Mouse (Mus musculus) cerebellum, adult 8-10 months (tissue): ENCODE results near the gene Smarcad1.
"Not testable (repeated sequence)": the region's sequence is repeated elsewhere in the genome, so short reads cannot be mapped to it uniquely, and the experiment has no call there.

ENCODE experiments used
- DNase-seq: peaks from one replicate; pipeline ENCODE4 v3.0.0; 2022

The Smarcad1 gene

DNA sequence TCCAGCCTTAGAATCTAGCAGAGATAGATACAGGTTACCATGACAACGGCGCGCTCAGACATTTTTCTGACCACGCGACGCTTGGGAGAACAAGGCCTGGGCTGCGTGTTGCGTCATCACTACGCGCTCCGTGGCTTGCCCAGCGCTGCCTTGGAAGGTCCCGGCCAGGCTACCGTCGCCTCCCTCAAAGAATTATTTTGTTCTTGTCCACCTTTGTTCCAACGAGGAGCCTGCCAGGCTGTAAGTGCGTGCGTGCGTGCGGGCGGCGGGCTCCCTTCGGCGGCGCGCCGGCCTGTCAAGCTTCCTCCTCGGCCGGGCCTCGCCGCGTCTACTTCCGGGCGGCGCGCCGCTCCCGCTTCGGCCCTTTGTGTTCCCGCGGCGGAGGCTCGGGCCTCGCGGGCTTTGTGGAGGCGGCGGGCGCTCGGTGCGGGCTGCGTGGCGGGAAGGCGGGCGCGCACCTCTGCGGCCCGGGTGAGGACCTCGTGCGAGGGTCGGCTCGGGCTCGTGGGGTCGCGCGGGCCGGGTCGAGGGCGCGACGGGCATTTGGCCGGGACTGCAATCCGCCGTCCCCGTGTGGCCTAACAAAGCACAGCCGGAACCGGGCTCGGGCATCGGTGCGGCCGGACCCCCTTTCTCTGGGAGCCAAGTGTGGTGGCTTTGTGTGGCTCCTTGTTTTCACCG lies at the start of gene Smarcad1:
Smarcad1 (plus strand) TSS at position 93 of the 681 bp plus-strand sequence.
- peak; percentile 92 for DNase-seq

DNA sequence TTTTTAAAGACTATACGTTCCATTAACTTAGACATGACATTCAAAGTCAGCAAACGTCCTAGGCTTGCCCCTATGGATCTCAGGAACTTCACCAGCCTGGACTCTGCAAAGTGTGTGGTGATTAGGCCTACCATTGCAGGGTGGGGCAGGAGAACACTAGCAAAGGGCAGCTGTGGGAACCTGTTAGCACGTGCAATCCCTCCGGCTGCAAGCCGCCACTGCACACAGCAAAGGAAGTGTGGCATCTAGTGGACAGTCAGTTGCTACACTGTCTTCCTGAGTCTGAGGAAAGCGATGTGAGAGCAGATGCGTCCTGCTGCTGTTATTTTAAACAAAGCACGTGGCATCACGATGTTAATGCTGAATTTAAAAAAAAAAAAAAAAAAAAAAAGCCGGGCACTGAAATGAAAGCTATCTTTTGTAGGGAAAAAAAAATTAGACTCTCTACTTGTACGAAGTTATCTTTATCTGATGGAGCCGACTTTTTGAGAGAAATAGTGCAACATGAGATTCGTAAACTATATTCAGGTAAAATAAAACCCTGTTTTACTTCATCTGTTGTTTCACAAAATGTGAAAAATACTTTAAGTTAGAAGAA lies 45.5 kb upstream of the Smarcad1 start:
- no peak for DNase-seq

DNA sequence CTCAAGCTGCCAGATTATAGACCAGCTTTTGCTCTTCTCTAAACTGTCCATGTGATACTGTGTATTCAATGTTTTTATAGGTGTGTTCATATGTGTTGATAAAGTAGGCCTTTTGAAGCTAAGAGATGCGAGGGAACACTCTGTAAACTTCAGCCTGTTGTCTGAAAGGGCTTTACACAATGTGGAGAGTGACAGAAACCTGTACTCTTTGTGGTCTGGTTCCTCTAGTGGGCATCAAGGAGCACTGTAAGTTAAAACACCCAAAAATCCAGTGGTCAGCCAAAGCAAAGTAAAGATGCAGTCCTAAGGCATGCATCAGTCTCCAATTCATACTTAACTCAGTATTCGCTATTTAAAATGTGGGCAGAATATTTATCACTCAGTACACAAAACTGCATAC lies 44.6 kb upstream of the Smarcad1 start:
- DNase-seq = no peak

DNA sequence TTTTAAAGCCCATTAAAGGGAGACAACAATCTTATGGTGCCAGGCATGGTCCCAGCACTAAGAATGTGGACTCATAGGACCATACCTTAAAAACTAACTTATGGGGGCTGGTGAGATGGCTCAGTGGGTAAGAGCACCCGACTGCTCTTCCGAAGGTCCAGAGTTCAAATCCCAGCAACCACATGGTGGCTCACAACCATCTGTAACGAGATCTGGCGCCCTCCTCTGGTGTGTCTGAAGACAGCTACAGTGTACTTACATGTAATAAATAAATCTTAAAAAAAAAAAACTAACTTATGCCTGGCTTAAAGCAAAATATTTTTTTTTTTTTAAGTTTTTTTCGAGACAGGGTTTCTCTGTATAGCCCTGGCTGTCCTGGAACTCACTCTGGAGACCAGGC lies 41.6 kb upstream of the Smarcad1 start:
- DNase-seq = peak; percentile 1

- DNase-seq = no peak
Measured at GRCm38 (mm10) chr6:65002196-65002595, 40.2 kb upstream of the Smarcad1 start.

DNA sequence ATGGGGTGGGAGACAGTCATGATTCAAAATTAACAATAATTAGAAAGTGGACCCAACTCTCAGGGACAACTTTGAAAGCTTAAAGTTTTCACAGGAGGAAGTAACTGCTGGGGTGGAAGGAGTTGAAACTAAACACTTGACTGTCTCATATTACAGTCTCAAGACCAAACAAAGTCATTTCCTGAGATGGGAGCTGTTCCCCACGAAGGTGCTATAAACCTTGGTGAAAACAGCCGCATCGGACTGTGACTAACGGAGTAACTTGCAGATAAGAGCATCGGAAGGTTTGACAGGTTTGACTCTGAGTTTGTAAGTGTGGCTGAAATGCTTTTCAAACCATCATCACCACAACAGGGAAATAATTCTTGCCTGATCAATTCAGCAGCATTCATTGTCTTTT lies 33.5 kb upstream of the Smarcad1 start:
- no peak for DNase-seq

DNA sequence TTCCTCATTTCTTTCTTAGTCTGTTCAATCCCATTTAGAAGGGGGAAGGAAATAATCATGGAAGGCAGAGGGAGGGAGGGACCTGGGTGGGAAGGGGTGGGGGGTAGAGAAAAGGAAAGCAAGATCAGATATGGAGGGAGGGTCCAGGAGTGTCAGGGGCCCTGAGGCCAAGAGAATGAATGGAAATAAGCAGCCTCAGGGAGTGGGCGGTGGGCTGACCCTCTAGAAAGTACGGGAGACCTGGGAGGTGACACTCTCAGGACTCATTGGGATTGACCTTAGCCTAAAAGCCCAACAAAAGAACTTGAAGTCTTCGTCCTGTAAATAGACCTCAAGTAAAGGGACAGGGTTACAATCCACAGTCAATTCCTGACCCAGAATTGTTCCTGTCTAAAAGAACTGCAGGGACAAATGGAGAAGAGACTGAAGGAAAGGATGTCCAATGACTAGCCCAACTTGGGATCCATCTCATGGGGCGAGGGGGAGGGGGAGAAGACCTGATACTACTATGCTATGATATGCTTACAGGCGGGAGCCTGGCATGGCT lies 30.9 kb upstream of the Smarcad1 start:
- DNase-seq = no peak

- DNase-seq = no peak
Measured at GRCm38 (mm10) chr6:65012142-65012541, 30.2 kb upstream of the Smarcad1 start.

DNA sequence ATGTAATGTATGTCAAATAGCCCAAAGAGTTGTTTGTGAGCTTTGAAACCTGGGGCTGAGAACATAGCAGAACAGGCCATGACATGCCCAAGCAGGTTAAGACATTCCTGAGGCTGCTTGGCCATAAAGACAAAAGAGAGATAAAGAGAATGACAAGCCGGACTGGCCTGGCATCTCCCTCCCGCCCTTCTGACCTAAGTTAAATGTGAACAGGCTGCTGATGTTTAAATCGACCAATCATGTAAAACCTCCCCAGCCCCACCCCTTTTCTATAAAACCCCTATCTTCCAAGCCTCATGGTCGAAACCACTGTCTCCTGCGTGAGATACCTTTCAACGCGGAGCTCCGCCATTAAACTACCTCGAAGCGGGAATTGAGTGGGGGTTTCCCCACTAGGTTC lies 24.8 kb upstream of the Smarcad1 start:
- no peak for DNase-seq

- not testable (repeated sequence) for DNase-seq
Measured at GRCm38 (mm10) chr6:65018966-65019365, 23.4 kb upstream of the Smarcad1 start.

GRCm38 (mm10) chr6:65021883-65022282 lies 20.5 kb upstream of the Smarcad1 start:
- DNase-seq = no peak

DNA sequence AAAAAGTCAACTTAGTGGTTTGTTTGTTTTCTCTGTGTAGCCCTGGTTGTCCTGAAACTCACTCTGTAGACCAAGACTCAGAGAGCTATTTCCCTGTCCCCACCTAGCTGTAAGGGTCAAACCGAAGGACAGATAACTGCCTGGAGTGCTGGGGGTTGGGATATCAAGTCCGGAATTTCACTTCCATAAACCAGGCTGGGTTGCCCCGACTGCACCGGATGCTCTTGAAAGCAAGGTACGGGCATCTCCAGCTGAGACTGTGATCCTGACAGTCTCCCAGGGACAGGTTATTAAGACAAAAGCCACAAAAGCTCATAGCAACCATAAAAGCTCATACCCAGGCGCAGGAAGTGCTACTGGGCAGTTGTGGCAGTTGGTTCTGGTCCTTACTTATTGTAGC lies 19.3 kb upstream of the Smarcad1 start:
- no peak for DNase-seq

- DNase-seq = no peak
Measured at GRCm38 (mm10) chr6:65024668-65025067, 17.7 kb upstream of the Smarcad1 start.

GRCm38 (mm10) chr6:65025130-65025529 lies 17.3 kb upstream of the Smarcad1 start:
- DNase-seq = no peak

DNA sequence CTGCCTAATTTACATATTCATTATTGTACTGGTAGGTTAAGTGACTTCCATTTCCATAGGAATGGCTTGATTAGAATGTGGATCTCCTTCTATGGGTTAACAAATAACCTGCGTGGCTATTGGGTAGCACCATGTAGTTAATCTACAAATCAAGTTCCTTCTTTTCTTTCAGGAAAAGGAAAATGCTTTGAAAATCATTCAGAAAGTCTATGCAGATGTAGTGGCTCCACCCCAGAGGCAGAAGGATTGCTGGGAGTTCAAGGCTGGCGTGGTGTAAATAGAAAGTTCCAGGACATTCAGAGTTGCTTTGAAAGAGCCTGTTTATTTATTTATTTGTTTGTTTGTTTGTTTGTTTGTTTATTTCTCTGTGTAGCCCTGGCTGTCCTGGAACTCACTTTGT lies 7.7 kb upstream of the Smarcad1 start:
- DNase-seq = no peak

DNA sequence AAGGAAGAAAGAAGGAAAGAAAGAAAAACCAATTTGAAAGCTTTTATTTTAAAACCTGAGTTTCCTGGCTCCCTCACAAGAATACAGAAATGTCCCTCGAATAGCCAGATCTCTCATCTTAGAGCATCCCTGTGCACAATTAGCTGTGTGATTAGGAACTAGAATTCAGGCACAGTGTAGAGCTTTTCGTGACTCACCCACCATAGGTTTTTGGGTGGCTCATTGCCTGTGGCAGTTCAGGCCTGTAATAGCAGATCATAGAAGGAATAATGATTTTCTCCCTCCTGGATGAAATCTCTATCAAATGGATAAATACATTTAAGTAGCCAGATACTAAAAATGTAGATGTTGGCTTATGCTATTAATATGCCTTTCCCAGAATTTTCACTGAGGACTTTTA lies 6.9 kb upstream of the Smarcad1 start:
- no peak for DNase-seq

GRCm38 (mm10) chr6:65041932-65042331 lies 451 bp upstream of the Smarcad1 start:
- no peak for DNase-seq

GRCm38 (mm10) chr6:65043241-65043640 lies 858 bp downstream of the Smarcad1 start:
- no peak for DNase-seq

DNA sequence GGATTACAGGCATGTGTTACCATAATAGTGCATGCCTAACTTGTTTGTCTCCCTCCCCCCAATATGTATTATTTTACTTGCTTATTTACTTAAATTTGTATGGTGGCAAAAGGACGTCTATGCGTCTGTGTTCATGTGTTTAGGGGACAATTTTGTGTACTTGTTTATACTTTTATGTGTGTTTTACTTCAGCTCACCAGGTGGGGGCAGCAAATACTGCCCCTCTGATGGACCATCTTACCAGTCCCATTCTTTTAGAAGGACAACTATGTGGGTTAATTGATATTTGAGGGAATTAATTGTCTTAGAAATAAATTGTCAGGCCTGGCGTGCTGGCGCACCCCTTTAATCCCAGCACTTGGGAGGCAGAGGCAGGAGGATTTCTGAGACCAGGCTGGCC lies 6.7 kb downstream of the Smarcad1 start:
- DNase-seq = no peak

- no peak for DNase-seq
Measured at GRCm38 (mm10) chr6:65056620-65057019, 14.2 kb downstream of the Smarcad1 start.

GRCm38 (mm10) chr6:65057137-65057536 lies 14.8 kb downstream of the Smarcad1 start:
- DNase-seq = not testable (repeated sequence)

DNA sequence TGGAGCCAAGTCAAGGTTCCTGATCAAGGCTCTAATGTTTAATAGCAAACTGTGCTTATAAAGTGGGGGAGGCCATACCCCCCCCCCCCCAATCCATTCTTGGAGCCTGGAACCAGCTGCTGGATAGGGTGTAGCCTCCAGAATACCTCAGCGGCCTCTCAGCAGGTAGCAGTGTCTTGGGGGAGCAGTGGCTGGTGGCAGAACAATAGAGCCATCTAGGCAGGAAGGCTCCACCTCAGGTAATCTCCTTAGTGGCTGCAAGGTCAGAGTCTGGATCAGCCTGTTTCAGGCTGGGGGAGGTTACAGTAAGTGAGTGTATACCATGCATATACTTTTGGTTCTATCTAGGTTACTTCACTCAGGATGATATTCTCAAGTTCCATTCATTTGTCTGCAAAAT lies 18.7 kb downstream of the Smarcad1 start:
- DNase-seq = no peak

- DNase-seq = no peak
Measured at GRCm38 (mm10) chr6:65075201-65075600, 32.8 kb downstream of the Smarcad1 start.

GRCm38 (mm10) chr6:65079139-65079538 lies 36.8 kb downstream of the Smarcad1 start:
- DNase-seq = no peak

DNA sequence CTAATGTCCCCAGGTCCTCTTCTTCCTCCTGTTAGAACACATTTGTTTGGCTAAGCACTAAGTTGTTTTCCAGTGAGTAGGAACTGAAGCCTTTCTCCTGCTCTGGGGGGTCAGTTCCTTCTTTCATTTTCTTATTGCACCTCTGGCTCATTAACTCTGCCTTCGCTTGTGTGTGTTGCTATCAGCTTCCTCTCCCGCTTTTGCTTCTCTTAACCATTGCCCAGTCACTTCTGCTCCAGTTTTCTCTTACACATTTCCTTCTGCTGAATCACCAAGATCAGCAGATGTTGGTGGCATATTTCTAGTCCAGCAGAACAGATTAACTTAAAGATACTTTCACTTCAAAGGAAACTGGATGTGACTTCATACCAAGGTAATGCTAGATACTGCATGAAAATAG lies 72.5 kb downstream of the Smarcad1 start:
- DNase-seq = no peak
